Mouse (Mus musculus): ENCODE results near the gene Rrm2. TPM values are rescaled to one million over a fixed set of nuclear protein-coding genes. Genes with fewer than 3 reads are reported as not detected.

The Rrm2 gene
- 640 and 704 TPM in 2 replicates for polyA plus RNA-seq (2016; fragmentation: Nextera tagmentation; extraction: Ambion mirVana)

DNA sequence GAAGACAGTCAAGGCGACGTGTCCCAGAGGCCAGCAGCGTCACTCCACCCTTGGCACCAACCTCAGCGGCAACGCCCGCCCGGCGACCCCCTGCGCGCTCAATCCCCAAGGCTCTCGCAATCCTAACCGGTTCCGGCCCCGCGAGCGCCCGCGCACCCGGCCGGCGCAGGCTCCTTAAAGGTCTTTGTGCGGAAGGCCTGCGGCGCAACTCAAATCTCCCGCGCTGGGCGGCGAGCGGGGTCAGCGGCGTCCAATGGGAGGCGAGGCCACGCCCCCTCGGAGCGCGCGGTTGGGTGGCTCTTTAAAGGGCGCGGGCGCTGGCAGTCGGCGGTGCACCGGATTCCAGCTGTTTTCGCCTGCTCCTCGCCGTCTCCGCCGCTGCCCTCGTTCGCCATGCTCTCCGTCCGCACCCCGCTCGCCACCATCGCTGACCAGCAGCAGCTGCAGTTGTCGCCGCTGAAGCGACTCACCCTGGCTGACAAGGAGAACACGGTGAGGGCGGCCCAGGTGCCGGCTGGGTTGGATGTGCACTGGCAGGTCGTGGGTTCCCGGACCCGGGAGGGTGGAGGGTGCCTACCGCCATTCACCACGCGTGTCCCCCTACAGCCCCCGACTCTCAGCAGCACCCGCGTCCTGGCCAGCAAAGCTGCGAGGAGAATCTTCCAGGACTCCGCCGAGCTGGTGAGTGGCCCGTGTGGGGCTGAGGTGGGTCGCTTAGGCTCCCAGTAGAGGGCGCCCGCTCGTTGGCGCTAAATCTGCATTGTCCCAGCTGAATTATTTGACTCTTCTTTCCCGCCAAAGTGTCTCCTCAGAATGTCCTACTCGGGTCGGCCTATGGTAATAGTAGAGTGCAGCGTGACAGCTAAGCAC, at the start of gene Rrm2:
Gene Rrm2 (plus strand): TSS at position 288 of the 870 bp plus-strand sequence.
- H3K36me3 ChIP-seq (replicated peaks): peaks cover 40% of the 10 kb centered on the region
- peaks cover 54% of the 10 kb centered on the region for H3K4me1 ChIP-seq
- H3K9me3 ChIP-seq: no peaks in the 10 kb centered on the region
- H3K27ac ChIP-seq (replicated peaks): peak within 1 kb of the TSS; percentile 99
- no peaks in the 10 kb centered on the region for H3K27me3 ChIP-seq (replicated peaks; ENCODE audit: low read depth, poor library complexity, severe bottlenecking)
- DNase-seq (ENCODE audit: low spot score): peak; percentile 98
- peak within 1 kb of the TSS; percentile 91 for H3K4me3 ChIP-seq
- under 1% methylated on average over 83 of the region's 83 CpGs for WGBS

DNA sequence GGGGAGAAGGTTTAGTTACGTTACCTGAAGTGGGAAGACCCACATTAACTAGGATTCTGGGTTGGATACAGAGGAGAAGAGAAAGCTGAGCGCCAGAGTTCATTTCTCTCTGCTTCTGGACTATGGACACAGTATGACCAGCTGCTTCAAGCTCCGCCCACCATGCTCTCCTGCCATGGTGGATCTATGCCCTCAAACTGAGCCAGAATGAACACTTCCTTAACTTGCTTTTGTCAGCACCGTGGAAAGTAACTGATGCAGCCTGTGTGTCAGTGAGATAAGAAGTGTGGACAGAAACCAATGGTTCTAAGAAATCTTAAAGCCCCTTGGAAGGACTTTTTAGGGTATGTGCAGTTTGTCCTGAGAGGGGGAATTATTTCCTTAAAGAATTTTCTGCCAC, 49.0 kb upstream of the Rrm2 start:
- H3K27me3 ChIP-seq (replicated peaks; ENCODE audit: low read depth, poor library complexity, severe bottlenecking): no peaks in the 10 kb centered on the region
- no peaks in the 10 kb centered on the region for H3K9me3 ChIP-seq
- 91% methylated on average over 4 of the region's 4 CpGs for WGBS
- H3K4me1 ChIP-seq: peaks cover 13% of the 10 kb centered on the region
- H3K27ac ChIP-seq (replicated peaks): no peak overlapping the region
- H3K4me3 ChIP-seq: no peak overlapping the region
- H3K36me3 ChIP-seq (replicated peaks): peaks cover 88% of the 10 kb centered on the region
- DNase-seq (ENCODE audit: low spot score): no peak

DNA sequence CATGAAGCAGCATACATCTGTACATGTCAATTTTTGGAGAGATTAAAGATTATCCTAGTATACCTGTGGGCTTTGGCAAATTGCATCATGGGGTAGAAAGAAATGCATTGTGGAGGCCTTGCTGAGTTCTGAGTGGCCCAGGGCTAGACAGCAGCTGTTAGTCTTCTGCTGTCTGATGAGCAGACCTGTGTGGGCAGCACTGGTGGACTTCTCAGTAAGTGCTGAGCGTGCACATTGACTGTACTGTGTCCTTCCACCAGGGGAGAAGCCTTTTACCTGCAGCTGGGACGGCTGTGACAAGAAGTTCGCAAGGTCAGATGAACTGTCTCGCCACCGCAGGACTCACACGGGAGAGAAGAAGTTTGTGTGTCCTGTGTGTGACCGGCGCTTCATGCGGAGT, 48.1 kb upstream of the Rrm2 start:
- 93% methylated on average over 9 of the region's 9 CpGs for WGBS
- Histone ChIP-seq H3K9me3 (no peaks in the 10 kb centered on the region), H3K36me3 (replicated peaks) (peaks cover 79% of the 10 kb centered on the region), H3K27ac (replicated peaks) (no peak overlapping the region), H3K4me3 (no peak overlapping the region), H3K27me3 (replicated peaks; ENCODE audit: low read depth, poor library complexity, severe bottlenecking) (no peaks in the 10 kb centered on the region), H3K4me1 (peaks cover 13% of the 10 kb centered on the region)
- no peak for DNase-seq (ENCODE audit: low spot score)

DNA sequence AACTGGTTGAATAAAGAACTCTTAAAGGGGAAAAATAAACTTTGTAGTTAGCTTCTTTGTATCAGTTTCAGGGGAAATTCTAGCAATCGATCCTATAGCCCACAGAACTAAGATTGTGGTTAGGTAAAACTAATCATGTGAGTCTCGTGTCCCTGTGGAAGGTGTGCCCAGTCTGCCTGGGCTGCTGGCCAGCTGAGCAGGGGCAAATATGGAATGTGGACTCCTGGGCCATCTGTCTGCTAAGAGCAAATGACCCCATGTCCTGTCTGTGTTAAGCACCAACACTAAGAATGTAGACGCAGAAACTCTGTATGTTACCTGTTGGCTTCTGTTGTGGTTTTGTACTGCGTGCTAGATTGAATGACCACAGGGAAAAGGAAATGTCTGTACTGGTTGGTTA, 46.9 kb upstream of the Rrm2 start:
- Histone ChIP-seq H3K27me3 (replicated peaks; ENCODE audit: low read depth, poor library complexity, severe bottlenecking) (no peaks in the 10 kb centered on the region), H3K36me3 (replicated peaks) (peaks cover 67% of the 10 kb centered on the region), H3K4me3 (no peak overlapping the region), H3K4me1 (peaks cover 13% of the 10 kb centered on the region), H3K9me3 (no peaks in the 10 kb centered on the region), H3K27ac (replicated peaks) (no peak overlapping the region)
- 86% methylated on average over 4 of the region's 4 CpGs for WGBS
- DNase-seq (ENCODE audit: low spot score): no peak

- WGBS: 90% methylated on average over 5 of the region's 5 CpGs
- Histone ChIP-seq H3K36me3 (replicated peaks) (peaks cover 57% of the 10 kb centered on the region), H3K27ac (replicated peaks) (no peak overlapping the region), H3K4me3 (no peak overlapping the region), H3K27me3 (replicated peaks; ENCODE audit: low read depth, poor library complexity, severe bottlenecking) (no peaks in the 10 kb centered on the region), H3K9me3 (no peaks in the 10 kb centered on the region), H3K4me1 (0 out of 2 replicates have a peak, but pooled peaks cover 5% of the 10 kb centered on the region)
- DNase-seq (ENCODE audit: low spot score): no peak
Measured at GRCm38 (mm10) chr12:24662131-24662530, 45.9 kb upstream of the Rrm2 start.

GRCm38 (mm10) chr12:24680096-24680491, 27.9 kb upstream of the Rrm2 start:
- Histone ChIP-seq H3K9me3 (no peaks in the 10 kb centered on the region), H3K4me1 (peaks cover 25% of the 10 kb centered on the region), H3K27ac (replicated peaks) (peak overlapping the region; percentile 78), H3K4me3 (peak overlapping the region; percentile 72), H3K27me3 (replicated peaks; ENCODE audit: low read depth, poor library complexity, severe bottlenecking) (peaks cover 67% of the 10 kb centered on the region), H3K36me3 (replicated peaks) (no peaks in the 10 kb centered on the region)
- 9% methylated on average over 9 of the region's 9 CpGs for WGBS
- DNase-seq (ENCODE audit: low spot score): peak; percentile 12

- 2% methylated on average over 61 of the region's 61 CpGs for WGBS
- Histone ChIP-seq H3K36me3 (replicated peaks) (no peaks in the 10 kb centered on the region), H3K27me3 (replicated peaks; ENCODE audit: low read depth, poor library complexity, severe bottlenecking) (peaks cover 71% of the 10 kb centered on the region), H3K9me3 (no peaks in the 10 kb centered on the region), H3K4me3 (peak overlapping the region; percentile 72), H3K4me1 (peaks cover 25% of the 10 kb centered on the region), H3K27ac (replicated peaks) (peak overlapping the region; percentile 78)
- DNase-seq (ENCODE audit: low spot score): peak; percentile 67
Measured at GRCm38 (mm10) chr12:24680492-24681285, 27.4 kb upstream of the Rrm2 start.

DNA sequence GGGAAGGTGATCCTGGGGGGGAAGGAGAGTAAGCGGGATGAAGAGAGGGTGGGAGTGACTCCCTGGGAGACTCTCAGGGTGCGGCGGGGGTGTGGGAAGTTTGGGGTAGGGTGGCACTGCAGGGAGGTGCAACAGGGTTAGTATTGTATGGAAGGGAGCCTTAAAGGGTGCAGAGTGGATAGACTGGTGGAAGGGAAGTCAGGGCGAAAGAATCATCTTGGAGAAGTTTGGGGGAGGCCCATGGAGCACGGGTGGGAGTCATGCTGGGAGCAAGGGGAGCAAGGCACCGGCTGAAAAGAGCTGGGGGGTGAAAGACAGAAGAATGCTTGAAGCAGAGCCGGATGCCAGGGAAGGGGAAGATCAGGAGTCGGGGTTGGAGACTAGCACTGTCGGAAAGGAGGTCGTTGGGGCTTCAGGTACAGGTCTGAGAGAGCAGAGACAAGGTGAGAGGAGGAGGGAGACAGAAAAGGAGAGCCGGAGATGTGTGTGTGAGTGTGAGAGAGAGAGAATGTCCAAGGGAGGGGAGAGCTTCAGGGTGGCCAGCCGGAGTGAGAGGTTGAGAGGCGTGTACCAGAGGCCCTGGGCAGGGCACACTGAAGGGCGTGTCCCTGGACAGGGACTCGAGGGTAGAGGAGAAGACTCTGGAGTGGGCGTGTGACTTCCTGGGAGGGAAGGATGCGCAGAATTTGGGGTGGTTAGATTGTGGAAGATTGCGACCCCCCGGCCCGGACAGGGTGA, 26.6 kb upstream of the Rrm2 start, which contains the start of gene Cys1:
Gene Cys1 (minus strand): TSS at position 528 of the 738 bp plus-strand sequence.
- Histone ChIP-seq H3K27me3 (replicated peaks; ENCODE audit: low read depth, poor library complexity, severe bottlenecking) (peaks cover 77% of the 10 kb centered on the region), H3K4me1 (peaks cover 25% of the 10 kb centered on the region), H3K4me3 (peak within 1 kb of the TSS; percentile 72), H3K36me3 (replicated peaks) (no peaks in the 10 kb centered on the region), H3K27ac (replicated peaks) (peak within 1 kb of the TSS; percentile 78), H3K9me3 (no peaks in the 10 kb centered on the region)
- peak; percentile 20 for DNase-seq (ENCODE audit: low spot score)
- 2% methylated on average over 20 of the region's 20 CpGs for WGBS

- Histone ChIP-seq H3K36me3 (replicated peaks) (no peaks in the 10 kb centered on the region), H3K4me3 (no peak overlapping the region), H3K4me1 (peaks cover 25% of the 10 kb centered on the region), H3K9me3 (no peaks in the 10 kb centered on the region), H3K27ac (replicated peaks) (no peak overlapping the region), H3K27me3 (replicated peaks; ENCODE audit: low read depth, poor library complexity, severe bottlenecking) (peaks cover 80% of the 10 kb centered on the region)
- WGBS: 56% methylated on average over 8 of the region's 8 CpGs
- DNase-seq (ENCODE audit: low spot score): no peak
Measured at GRCm38 (mm10) chr12:24682563-24682962, 25.5 kb upstream of the Rrm2 start.

DNA sequence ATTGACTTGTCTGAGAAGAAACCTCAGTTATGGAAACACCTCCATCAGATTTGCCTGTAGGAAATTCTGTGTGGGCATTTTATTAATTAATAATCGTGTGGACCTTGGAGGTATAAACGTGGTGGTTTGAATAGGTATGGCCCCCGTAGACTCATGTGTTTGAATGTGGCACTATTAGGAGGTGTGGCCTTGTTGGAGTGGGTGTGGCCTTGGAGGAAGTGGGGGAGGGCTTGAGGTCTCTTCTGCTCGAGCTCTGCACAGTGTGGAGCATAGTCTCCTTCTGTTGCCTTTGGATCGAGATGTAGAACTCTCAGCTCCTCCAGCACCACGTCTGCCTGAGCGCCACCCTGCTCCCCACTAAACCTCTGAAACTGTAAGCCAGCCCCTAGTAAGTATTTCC, 24.6 kb upstream of the Rrm2 start:
- H3K4me3 ChIP-seq: no peak overlapping the region
- no peak for DNase-seq (ENCODE audit: low spot score)
- H3K27ac ChIP-seq (replicated peaks): no peak overlapping the region
- peaks cover 25% of the 10 kb centered on the region for H3K4me1 ChIP-seq
- 71% methylated on average over 7 of the region's 7 CpGs for WGBS
- H3K27me3 ChIP-seq (replicated peaks; ENCODE audit: low read depth, poor library complexity, severe bottlenecking): peaks cover 79% of the 10 kb centered on the region
- no peaks in the 10 kb centered on the region for H3K36me3 ChIP-seq (replicated peaks)
- H3K9me3 ChIP-seq: no peaks in the 10 kb centered on the region

GRCm38 (mm10) chr12:24686038-24686695, 21.9 kb upstream of the Rrm2 start:
- Histone ChIP-seq H3K27ac (replicated peaks) (no peak overlapping the region), H3K27me3 (replicated peaks; ENCODE audit: low read depth, poor library complexity, severe bottlenecking) (peaks cover 52% of the 10 kb centered on the region), H3K4me3 (no peak overlapping the region), H3K36me3 (replicated peaks) (no peaks in the 10 kb centered on the region), H3K9me3 (no peaks in the 10 kb centered on the region), H3K4me1 (peaks cover 12% of the 10 kb centered on the region)
- WGBS: 78% methylated on average over 6 of the region's 6 CpGs
- no peak for DNase-seq (ENCODE audit: low spot score)

Measured in embryonic facial prominence, embryonic 10.5 days (tissue).